Mouse (Mus musculus) gastrocnemius, postnatal 25 days (tissue): ENCODE results near the gene Nutf2. TPM values are rescaled to one million over a fixed set of nuclear protein-coding genes. Genes with fewer than 3 reads are reported as not detected.

ENCODE experiments used
- total RNA-seq, 2 experiments: library from RNA; stranded (reverse); gene quantifications; 1 replicate in 1 of 2; 2 replicates in 1 of 2; pipeline ENCODE4 v1.2.3; 2021

Gene Nutf2
- total RNA-seq, 2 experiments from 2014 or later = 47.7 to 79.5 TPM

Other genes starting within 250 kb of the Nutf2 start
- 10 to 100 TPM; 29.2 to 29.6 TPM for gene Ctcf, start 224.0 kb upstream of the Nutf2 start, total RNA-seq
- 1 to 10 TPM in 1 of 2 experiments, not detected in 1; 1.7 TPM for gene Agrp, start 223.2 kb upstream of the Nutf2 start, total RNA-seq
- under 1 TPM in 1 of 2 experiments, not detected in 1; 0.11 TPM for gene Carmil2, start 174.3 kb upstream of the Nutf2 start, total RNA-seq
- gene Acd, start 159.5 kb upstream of the Nutf2 start, total RNA-seq = 1 to 10 TPM; 6.5 to 6.8 TPM
- gene Pard6a, start 159.4 kb upstream of the Nutf2 start, total RNA-seq = 1 to 10 TPM; 5.4 to 5.7 TPM
- not detected for gene 4933405L10Rik, start 152.9 kb upstream of the Nutf2 start, total RNA-seq
- gene Enkd1, start 152.4 kb upstream of the Nutf2 start, total RNA-seq = 1 to 10 TPM in 1 of 2 experiments, under 1 TPM in 1; 0.82 to 1.0 TPM
- 1 to 10 TPM; 5.1 to 6.2 TPM for gene Gfod2, start 101.9 kb upstream of the Nutf2 start, total RNA-seq
- 10 to 100 TPM; 14.6 to 20.5 TPM for gene Ranbp10, start 33.2 kb upstream of the Nutf2 start, total RNA-seq
- gene Tsnaxip1, start 32.8 kb upstream of the Nutf2 start, total RNA-seq = not detected
- gene Cenpt, start 7.3 kb upstream of the Nutf2 start, total RNA-seq = 1 to 10 TPM; 1.2 to 1.7 TPM
- gene Thap11, start 5.4 kb upstream of the Nutf2 start, total RNA-seq = 10 to 100 TPM; 19.3 to 19.5 TPM
- gene Edc4, start 20.3 kb downstream of the Nutf2 start, total RNA-seq = 10 to 100 TPM; 17.5 to 18.4 TPM
- gene Nrn1l, start 33.0 kb downstream of the Nutf2 start, total RNA-seq = not detected
- gene Pskh1, start 39.9 kb downstream of the Nutf2 start, total RNA-seq = 10 to 100 TPM in 1 of 2 experiments, 1 to 10 TPM in 1; 10.0 to 10.7 TPM
- gene Ctrl, start 73.3 kb downstream of the Nutf2 start, total RNA-seq = not detected
- 10 to 100 TPM; 19.1 to 22.1 TPM for gene Psmb10, start 77.9 kb downstream of the Nutf2 start, total RNA-seq
- under 1 TPM; 0.46 to 0.80 TPM for gene Lcat, start 82.8 kb downstream of the Nutf2 start, total RNA-seq
- gene Slc12a4, start 105.5 kb downstream of the Nutf2 start, total RNA-seq = 10 to 100 TPM; 11.5 to 14.4 TPM
- gene Dpep3, start 118.8 kb downstream of the Nutf2 start, total RNA-seq = not detected
- gene Dus2, start 130.8 kb downstream of the Nutf2 start, total RNA-seq = 10 to 100 TPM in 1 of 2 experiments, 1 to 10 TPM in 1; 8.7 to 10.6 TPM
- gene Dpep2nb, start 145.4 kb downstream of the Nutf2 start, total RNA-seq = not detected
- 1 to 10 TPM; 8.3 to 9.0 TPM for gene Ddx28, start 151.3 kb downstream of the Nutf2 start, total RNA-seq
- 10 to 100 TPM; 20.1 to 22.4 TPM for gene Nfatc3, start 198.3 kb downstream of the Nutf2 start, total RNA-seq